Mouse (Mus musculus) lung, embryonic 15.5 days (tissue): Measurements from ENCODE around the gene Ccdc80. TPM values are rescaled to one million over a fixed set of nuclear protein-coding genes. Genes with fewer than 3 reads are reported as not detected.

Experiments
- ATAC-seq: fragments of 200-750 bp; cut with Nextera tagmentation; 2 replicates; pipeline ENCODE4 v1.8.0; 2017; ENCODE audit warnings: moderate number of reproducible peaks, borderline replicate concordance; ENCODE audit not compliant: low FRiP score, low TSS enrichment; ENCODE audit errors: extremely low read depth
- H3K27ac ChIP-seq: fragments of 300-500 bp; sonication (generic); 2 replicates; pipeline ENCODE4 v1.5.1; 2015; ENCODE audit warnings: moderate library complexity, mild to moderate bottlenecking, inconsistent platforms
- H3K27me3 ChIP-seq: fragments of 300-500 bp; sonication (generic); 2 replicates; pipeline ENCODE4 v1.6.1; 2015; ENCODE audit warnings: inconsistent platforms
- H3K36me3 ChIP-seq: fragments of 300-500 bp; sonication (generic); 2 replicates; pipeline ENCODE4 v1.6.1; 2015; ENCODE audit warnings: inconsistent platforms
- H3K4me1 ChIP-seq: fragments of 300-500 bp; sonication (generic); 2 replicates; pipeline ENCODE4 v1.6.1; 2015; ENCODE audit warnings: inconsistent platforms
- H3K4me2 ChIP-seq: fragments of 300-500 bp; sonication (generic); 2 replicates; pipeline ENCODE4 v1.6.1; 2015; ENCODE audit warnings: inconsistent platforms, mild to moderate bottlenecking, moderate library complexity
- H3K4me3 ChIP-seq: fragments of 300-500 bp; sonication (generic); 2 replicates; pipeline ENCODE4 v1.5.1; 2015; ENCODE audit warnings: mild to moderate bottlenecking, inconsistent platforms
- H3K9ac ChIP-seq: fragments of 300-500 bp; sonication (generic); 2 replicates; pipeline ENCODE4 v1.6.1; 2015; ENCODE audit warnings: inconsistent platforms
- H3K9me3 ChIP-seq: fragments of 300-500 bp; sonication (generic); 2 replicates; pipeline ENCODE4 v1.6.1; 2016; ENCODE audit warnings: inconsistent platforms
- WGBS: fragments of 180-500 bp; shearing (Covaris S2); methylation state at CpG from one replicate; pipeline ENCODE4 v1.1.7; 2015; 5-methylcytosine and 5-hydroxymethylcytosine counted together
- polyA plus RNA-seq: library from polyadenylated mRNA; unstranded; fragments of >200 nt; fragmentation: Nextera tagmentation; extraction: Ambion mirVana; gene quantifications from 2 replicates; pipeline ENCODE4 v1.2.1, GENCODE M21; 2015

The Ccdc80 gene
- polyA plus RNA-seq, 1 experiment from 2014 or later = 73.1 TPM

DNA sequence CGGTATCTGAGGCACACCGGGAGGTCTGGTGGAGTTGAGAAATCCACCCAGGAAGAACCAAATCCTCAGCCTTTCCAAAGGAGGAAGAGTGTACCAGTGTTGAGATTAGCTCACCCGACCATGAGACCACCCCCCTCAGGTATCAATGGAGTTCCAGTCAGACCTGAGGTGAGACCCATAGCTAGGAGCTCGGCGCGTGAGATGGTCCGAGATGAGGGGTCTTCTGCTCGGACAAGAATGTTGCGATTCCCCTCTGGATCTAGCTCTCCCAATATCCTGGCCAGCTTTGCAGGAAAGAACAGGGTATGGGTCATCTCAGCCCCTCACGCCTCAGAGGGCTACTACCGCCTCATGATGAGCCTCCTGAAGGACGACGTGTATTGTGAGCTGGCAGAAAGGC, 1.8 kb downstream of the Ccdc80 start:
- Histone ChIP-seq H3K4me2 (peak overlapping the region; percentile 66), H3K4me1 (peaks cover 29% of the 10 kb centered on the region), H3K27ac (no peak overlapping the region), H3K4me3 (peak overlapping the region; percentile 45), H3K36me3 (no peaks in the 10 kb centered on the region), H3K9ac (no peak overlapping the region), H3K9me3 (no peaks in the 10 kb centered on the region), H3K27me3 (no peaks in the 10 kb centered on the region)
- 88% methylated on average over 13 of the region's 13 CpGs for WGBS
- no peak for ATAC-seq

DNA sequence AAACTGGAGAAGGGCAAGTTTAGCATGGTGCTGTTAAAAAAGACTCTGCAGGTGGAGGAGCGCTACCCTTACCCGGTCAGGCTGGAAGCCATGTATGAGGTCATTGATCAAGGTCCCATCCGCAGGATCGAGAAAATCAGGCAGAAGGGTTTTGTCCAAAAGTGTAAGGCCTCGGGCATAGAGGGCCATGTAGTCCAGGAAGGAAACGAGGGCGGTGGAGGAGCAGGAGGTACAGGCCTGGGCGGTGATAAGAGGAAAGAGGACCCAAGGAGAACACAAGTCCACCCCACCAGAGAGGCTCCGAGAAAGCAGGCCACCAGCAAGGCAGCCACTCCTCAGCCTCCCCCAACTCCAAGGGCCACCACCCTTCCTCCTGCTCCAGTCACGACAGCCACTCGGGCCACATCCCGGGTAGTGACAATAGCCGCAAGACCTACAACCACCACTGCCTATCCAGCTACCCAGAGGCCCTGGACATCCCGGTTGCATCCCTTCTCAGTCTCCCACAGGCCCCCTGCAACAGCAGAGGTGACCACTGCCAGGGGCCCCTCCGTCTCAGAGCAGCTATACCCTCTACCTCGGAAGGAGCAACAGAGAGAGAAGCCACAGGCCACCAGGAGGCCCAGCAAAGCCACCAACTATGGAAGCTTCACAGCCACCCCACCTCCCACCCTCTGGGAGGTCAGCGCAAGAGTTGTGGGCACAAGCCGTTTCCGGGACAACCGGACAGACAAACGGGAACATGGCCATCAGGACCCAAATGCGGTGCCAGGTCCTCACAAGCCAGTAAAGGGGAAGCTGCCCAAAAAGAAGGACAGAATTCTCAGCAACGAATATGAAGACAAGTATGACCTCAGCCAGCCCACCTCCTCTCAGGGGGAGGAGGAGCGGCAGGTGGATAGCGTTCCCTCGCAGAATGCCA, 2.6 kb downstream of the Ccdc80 start:
- Histone ChIP-seq H3K9me3 (no peaks in the 10 kb centered on the region), H3K9ac (no peak overlapping the region), H3K36me3 (no peaks in the 10 kb centered on the region), H3K27me3 (no peaks in the 10 kb centered on the region), H3K4me2 (peak overlapping the region; percentile 66; the same call in 1 of the 2 replicates), H3K27ac (no peak overlapping the region), H3K4me3 (no peak overlapping the region), H3K4me1 (peaks cover 30% of the 10 kb centered on the region)
- 88% methylated on average over 26 of the region's 26 CpGs for WGBS
- ATAC-seq = no peak

DNA sequence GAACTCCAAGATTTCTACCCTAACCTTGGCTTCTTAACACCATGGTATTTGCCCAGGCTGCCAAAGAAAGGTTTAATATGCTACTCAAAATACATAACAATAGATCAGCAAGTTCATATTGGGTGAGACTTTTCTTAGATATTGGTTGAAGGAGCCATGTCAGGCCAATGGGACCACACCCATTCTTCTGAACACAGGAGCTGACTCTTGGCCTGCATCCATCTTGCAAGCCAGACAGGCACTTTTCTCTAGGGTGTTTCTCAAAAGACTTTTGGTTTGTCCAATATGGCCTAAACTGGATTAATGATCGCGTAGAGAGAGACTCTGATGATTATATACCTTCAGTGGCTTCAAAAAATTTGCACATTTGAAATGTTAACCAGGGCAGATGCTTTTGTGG, 4.3 kb downstream of the Ccdc80 start:
- H3K9ac ChIP-seq = no peak overlapping the region
- no peaks in the 10 kb centered on the region for H3K27me3 ChIP-seq
- H3K27ac ChIP-seq = no peak overlapping the region
- 93% methylated on average over 2 of the region's 2 CpGs for WGBS
- ATAC-seq = no peak
- no peaks in the 10 kb centered on the region for H3K36me3 ChIP-seq
- no peak overlapping the region for H3K4me3 ChIP-seq
- no peaks in the 10 kb centered on the region for H3K9me3 ChIP-seq
- H3K4me1 ChIP-seq = peaks cover 33% of the 10 kb centered on the region
- H3K4me2 ChIP-seq = peak overlapping the region; percentile 44

DNA sequence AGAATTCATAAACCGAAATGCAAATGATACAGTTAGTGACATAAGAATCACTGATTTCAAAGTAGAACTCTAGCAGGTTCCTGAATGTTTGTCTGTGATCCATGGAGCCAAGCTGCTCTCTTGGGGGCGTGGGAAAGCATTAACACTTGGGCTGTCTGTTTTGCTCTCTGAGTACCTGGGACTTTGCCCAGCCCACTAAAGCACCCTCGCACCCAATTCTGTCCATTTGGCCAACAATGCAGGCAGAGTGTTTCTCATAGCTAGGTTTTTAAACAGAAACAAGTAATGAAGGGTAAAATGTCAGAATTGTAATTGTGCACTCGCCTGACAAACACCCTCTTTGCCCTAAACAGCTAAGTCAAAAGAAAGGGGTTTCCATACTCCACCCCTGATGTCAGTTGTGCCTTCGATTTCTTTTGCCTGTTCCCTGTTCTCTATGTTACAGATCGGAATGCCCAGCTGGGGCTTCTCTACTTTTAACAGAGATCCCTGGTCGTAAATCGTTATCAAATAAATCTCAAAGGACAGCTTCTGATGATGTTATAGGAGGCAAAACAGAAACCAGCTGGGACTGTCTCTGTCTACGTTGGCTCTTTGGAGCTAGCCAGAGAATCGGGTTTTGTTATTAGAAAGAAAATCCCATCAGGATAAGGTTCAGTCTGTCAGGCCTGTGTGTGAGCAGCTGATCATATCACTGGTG, 5.1 kb downstream of the Ccdc80 start:
- H3K27ac ChIP-seq = peak overlapping the region; percentile 70
- 41% methylated on average over 10 of the region's 10 CpGs for WGBS
- no peaks in the 10 kb centered on the region for H3K9me3 ChIP-seq
- H3K36me3 ChIP-seq = no peaks in the 10 kb centered on the region
- H3K27me3 ChIP-seq = no peaks in the 10 kb centered on the region
- H3K4me2 ChIP-seq = peak overlapping the region; percentile 44
- peaks cover 29% of the 10 kb centered on the region for H3K4me1 ChIP-seq
- no peak overlapping the region for H3K9ac ChIP-seq
- ATAC-seq = peak; percentile 59
- peak overlapping the region; percentile 14; the same call in 1 of the 2 replicates for H3K4me3 ChIP-seq

DNA sequence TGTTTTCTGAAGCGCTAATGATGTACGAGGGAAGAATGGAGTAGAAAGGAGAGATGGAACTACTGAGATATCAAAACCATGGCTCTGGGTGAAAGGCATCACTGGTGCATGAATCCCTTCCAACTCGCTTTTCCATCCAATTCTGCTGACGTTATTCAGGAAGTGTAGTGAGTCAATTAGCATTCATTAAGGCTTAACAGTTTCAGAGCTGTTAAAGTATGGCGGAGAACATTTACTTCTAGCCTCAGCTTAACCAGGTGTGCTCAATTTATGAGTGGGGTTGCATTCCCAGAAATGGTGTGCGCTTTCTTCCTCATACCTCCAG, 5.6 kb downstream of the Ccdc80 start:
- Histone ChIP-seq H3K27ac (0 out of 2 replicates have a peak overlapping the region, but pooled peaks have one; percentile 70), H3K4me3 (no peak overlapping the region), H3K9me3 (no peaks in the 10 kb centered on the region), H3K27me3 (no peaks in the 10 kb centered on the region), H3K4me1 (peaks cover 28% of the 10 kb centered on the region), H3K36me3 (no peaks in the 10 kb centered on the region), H3K9ac (no peak overlapping the region), H3K4me2 (peak overlapping the region; percentile 44)
- ATAC-seq = no peak
- 54% methylated on average over 6 of the region's 6 CpGs for WGBS

DNA sequence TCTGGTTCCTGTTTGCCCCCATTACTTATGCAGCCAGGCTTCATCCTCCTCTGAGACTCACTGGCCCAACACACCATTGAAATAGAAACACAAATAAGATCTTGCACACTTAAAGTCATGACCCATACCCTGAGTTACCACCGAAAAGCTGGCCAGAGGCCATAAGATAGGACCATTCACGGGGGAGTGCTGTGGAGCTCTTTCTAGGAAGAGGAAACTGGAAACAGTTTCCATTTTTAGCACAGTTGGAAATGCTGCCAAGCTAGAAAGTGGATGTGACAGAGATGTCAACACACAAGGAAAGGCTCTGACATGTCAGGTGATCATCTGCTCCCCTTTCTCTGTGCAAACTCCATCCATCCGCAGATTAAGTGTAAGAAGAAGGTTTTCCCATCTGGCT, 7.7 kb downstream of the Ccdc80 start:
- Histone ChIP-seq H3K27ac (no peak overlapping the region), H3K4me1 (peaks cover 15% of the 10 kb centered on the region), H3K4me3 (no peak overlapping the region), H3K36me3 (no peaks in the 10 kb centered on the region), H3K9me3 (no peaks in the 10 kb centered on the region), H3K4me2 (no peak overlapping the region), H3K9ac (no peak overlapping the region), H3K27me3 (no peaks in the 10 kb centered on the region)
- 32% methylated on average over 3 of the region's 3 CpGs for WGBS
- peak; percentile 29; the same call in 1 of the 2 replicates for ATAC-seq

DNA sequence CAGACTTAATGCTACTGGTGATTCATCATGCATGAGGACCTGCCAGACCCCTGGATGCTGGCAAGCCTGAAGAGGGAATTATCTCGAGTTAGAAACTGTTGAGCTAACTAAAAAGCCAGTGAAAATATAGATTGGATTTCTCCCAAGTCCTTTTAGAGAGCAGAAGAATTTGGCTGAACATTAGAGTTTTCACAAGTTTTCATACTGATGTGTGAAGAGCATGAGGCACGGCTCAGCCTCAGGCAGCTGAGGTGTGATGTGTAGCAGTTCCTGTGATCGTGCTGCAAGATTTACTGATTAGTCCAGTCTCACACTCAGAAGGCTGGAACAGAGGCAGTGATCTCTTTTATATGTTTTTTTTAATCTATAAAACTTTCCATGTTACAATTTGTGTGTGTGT, 11.8 kb downstream of the Ccdc80 start:
- Histone ChIP-seq H3K36me3 (no peaks in the 10 kb centered on the region), H3K9me3 (no peaks in the 10 kb centered on the region), H3K4me3 (no peak overlapping the region), H3K27ac (no peak overlapping the region), H3K4me2 (no peak overlapping the region), H3K9ac (no peak overlapping the region), H3K27me3 (no peaks in the 10 kb centered on the region), H3K4me1 (peaks cover 5% of the 10 kb centered on the region)
- 46% methylated on average over 3 of the region's 3 CpGs for WGBS
- ATAC-seq = no peak

DNA sequence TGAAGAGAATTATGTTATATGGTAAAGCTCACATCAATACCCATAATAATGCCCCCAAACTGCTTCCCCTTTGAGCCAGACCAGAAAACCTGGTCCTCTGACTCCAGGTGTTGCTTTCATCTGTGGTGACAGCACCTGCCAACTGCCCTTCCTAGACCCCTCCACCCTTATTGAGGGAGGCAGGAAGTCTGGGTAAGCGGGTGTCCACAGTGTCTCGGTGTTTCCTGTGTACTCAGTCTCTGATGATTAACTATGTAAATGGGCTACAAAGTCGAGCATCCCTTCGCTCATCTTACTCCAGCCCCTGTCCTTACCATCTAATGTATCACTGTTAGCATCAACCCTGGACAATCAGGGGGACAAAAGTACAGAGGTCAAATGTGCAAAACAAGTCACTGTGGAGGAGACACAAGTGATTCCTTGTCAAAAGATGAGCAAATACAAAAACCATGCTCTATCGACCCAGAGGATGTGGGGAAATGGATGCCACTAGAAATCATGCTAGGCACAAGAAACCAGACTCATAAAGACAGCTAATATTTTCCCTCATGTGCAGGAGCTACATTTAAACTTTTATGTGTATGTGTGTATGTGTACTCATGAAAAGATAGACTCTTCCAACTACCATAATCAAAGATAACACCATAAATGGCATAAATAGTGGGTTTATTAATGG, 15.1 kb downstream of the Ccdc80 start:
- WGBS = 49% methylated on average over 5 of the region's 5 CpGs
- ATAC-seq = no peak
- Histone ChIP-seq H3K4me2 (no peak overlapping the region), H3K4me1 (peaks cover 6% of the 10 kb centered on the region; the same call in 1 of the 2 replicates), H3K36me3 (no peaks in the 10 kb centered on the region), H3K9ac (no peak overlapping the region), H3K9me3 (no peaks in the 10 kb centered on the region), H3K27ac (no peak overlapping the region), H3K27me3 (no peaks in the 10 kb centered on the region), H3K4me3 (no peak overlapping the region)

DNA sequence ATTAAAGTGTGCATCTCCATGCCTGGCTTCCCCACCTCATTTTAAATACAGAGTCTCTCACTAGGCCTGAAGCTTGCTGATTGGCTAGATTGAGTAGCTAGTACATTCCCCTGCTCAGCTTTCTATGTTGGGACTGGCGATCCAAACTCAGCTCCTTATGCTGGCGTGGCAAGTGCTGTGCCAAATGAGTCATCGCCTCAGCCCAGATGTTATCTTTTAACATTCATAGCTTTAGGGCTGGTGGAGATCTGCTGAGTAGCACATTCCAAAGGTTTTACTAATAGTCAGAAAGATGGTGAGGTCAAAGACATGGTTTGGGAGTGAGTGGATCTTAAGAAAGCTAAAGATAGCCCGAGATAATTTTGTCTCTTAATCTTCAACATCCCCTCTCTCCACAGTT, 17.3 kb downstream of the Ccdc80 start:
- H3K9ac ChIP-seq = no peak overlapping the region
- H3K4me3 ChIP-seq = no peak overlapping the region
- no peaks in the 10 kb centered on the region for H3K27me3 ChIP-seq
- no peaks in the 10 kb centered on the region for H3K36me3 ChIP-seq
- no peaks in the 10 kb centered on the region for H3K9me3 ChIP-seq
- no peak overlapping the region for H3K4me2 ChIP-seq
- peaks cover 6% of the 10 kb centered on the region; the same call in 1 of the 2 replicates for H3K4me1 ChIP-seq
- peak; percentile 81 for ATAC-seq
- 19% methylated on average over 4 of the region's 4 CpGs for WGBS
- H3K27ac ChIP-seq = 0 out of 2 replicates have a peak overlapping the region, but pooled peaks have one; percentile 33

DNA sequence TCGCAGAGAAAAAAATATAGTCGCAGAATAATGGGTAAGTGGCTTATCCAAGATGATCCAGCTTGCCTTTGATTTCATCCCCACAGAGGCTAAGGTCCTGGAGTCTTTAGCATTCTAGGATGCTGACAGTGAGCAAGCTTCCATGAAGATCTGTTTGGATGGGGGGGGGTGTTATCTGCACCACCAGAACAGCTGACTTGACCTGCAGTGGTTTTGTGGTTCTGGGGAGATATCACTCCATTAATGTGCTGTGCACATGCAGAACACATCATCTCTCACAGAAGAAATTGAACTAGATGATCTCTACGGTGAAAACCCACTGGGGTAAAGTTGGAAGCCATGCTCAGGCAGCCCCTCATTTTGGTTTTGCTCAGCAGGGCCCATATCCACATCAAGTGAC, 24.0 kb downstream of the Ccdc80 start:
- Histone ChIP-seq H3K9me3 (no peaks in the 10 kb centered on the region), H3K9ac (no peak overlapping the region), H3K36me3 (no peaks in the 10 kb centered on the region), H3K27ac (no peak overlapping the region), H3K4me1 (peaks cover 7% of the 10 kb centered on the region), H3K4me3 (no peak overlapping the region), H3K27me3 (no peaks in the 10 kb centered on the region), H3K4me2 (no peak overlapping the region)
- WGBS = 90% methylated on average over 3 of the region's 3 CpGs
- no peak for ATAC-seq

DNA sequence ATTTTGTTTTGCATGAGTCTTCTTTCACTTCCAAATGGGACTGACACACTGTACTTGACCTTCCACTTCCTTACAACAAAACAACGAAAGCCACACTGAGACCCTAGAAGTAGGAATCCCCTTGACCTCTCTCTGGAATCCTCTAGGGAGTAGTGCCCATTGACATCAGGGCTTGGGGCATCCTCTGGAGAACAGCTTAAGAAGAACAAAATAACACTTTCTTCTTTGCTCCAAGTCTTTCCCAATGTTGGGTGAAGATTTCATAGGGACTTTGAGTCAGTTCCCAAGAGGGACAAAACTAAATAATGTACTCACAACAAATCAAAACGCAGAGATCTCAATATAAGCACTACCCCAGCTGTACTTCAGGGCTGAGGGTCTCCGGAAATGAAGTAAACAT, 25.6 kb downstream of the Ccdc80 start:
- no peak for ATAC-seq
- 49% methylated on average over 3 of the region's 3 CpGs for WGBS
- Histone ChIP-seq H3K9me3 (no peaks in the 10 kb centered on the region), H3K9ac (no peak overlapping the region), H3K27me3 (no peaks in the 10 kb centered on the region), H3K4me2 (no peak overlapping the region), H3K4me3 (no peak overlapping the region), H3K4me1 (peaks cover 7% of the 10 kb centered on the region), H3K36me3 (0 out of 2 replicates have a peak, but pooled peaks cover 3% of the 10 kb centered on the region), H3K27ac (0 out of 2 replicates have a peak overlapping the region, but pooled peaks have one; percentile 10)
